Mouse (Mus musculus) heart, embryonic 11.5 days (tissue): ENCODE measurements at regions not wholly inside any gene's neighbourhood (a gene's known extent, or its start where the extent isn't known, plus 50 kb on each side); places are given as distances from the start of the nearest gene placed in this dataset.

Source experiments
- ATAC-seq: fragments of 200-750 bp; cut with Nextera tagmentation; replicated peaks from 2 replicates; pipeline ENCODE4 v1.8.0; 2017; ENCODE audit warnings: moderate library complexity; ENCODE audit not compliant: insufficient number of reproducible peaks, low FRiP score, low TSS enrichment
- H3K27ac ChIP-seq: fragments of 300-500 bp; sonication (generic); 2 replicates; pipeline ENCODE4 v1.5.1; 2014; ENCODE audit warnings: mild to moderate bottlenecking, low read depth, low read length
- H3K27me3 ChIP-seq: fragments of 300-500 bp; sonication (generic); 2 replicates; pipeline ENCODE4 v1.6.1; 2014; ENCODE audit warnings: mild to moderate bottlenecking, low read length, mixed read lengths; ENCODE audit not compliant: control insufficient read depth, insufficient read depth
- H3K36me3 ChIP-seq: fragments of 300-500 bp; sonication (generic); 2 replicates; pipeline ENCODE4 v1.6.1; 2014; ENCODE audit warnings: mild to moderate bottlenecking, low read length, moderate library complexity, mixed read lengths; ENCODE audit not compliant: control insufficient read depth, insufficient read depth
- H3K4me1 ChIP-seq: fragments of 300-500 bp; sonication (generic); 2 replicates; pipeline ENCODE4 v1.6.1; 2014; ENCODE audit warnings: low read length; ENCODE audit not compliant: control insufficient read depth, insufficient read depth
- H3K4me2 ChIP-seq: fragments of 300-500 bp; sonication (generic); 2 replicates; pipeline ENCODE4 v1.6.1; 2014; ENCODE audit warnings: mild to moderate bottlenecking, moderate library complexity
- H3K4me3 ChIP-seq: fragments of 300-500 bp; sonication (generic); 2 replicates; pipeline ENCODE4 v1.5.1; 2014; ENCODE audit warnings: low read depth, low read length
- H3K9ac ChIP-seq: fragments of 300-500 bp; sonication (generic); 2 replicates; pipeline ENCODE4 v1.6.1; 2014; ENCODE audit warnings: mild to moderate bottlenecking, low read depth, low read length, moderate library complexity
- H3K9me3 ChIP-seq: fragments of 300-500 bp; sonication (generic); replicated peaks from 2 replicates; pipeline ENCODE4 v1.6.1; 2016; ENCODE audit warnings: low read length; ENCODE audit not compliant: control insufficient read depth
- WGBS: fragments of 180-500 bp; shearing (Covaris S2); extraction: QIAGEN DNeasy Blood & Tissue Kit; methylation state at CpG from one replicate; pipeline ENCODE4 v1.1.7; 2014; ENCODE audit not compliant: insufficient replicate concordance; 5-methylcytosine and 5-hydroxymethylcytosine counted together

GRCm38 (mm10) chr1:71807586-71807985 is 154.6 kb upstream of the Fn1 start:
- no peaks in the 10 kb centered on the region for H3K9me3 ChIP-seq
- no peak for ATAC-seq
- H3K9ac ChIP-seq: no peak overlapping the region
- no peak overlapping the region for H3K4me2 ChIP-seq
- H3K36me3 ChIP-seq: no peaks in the 10 kb centered on the region
- H3K4me3 ChIP-seq: no peak overlapping the region
- no peaks in the 10 kb centered on the region for H3K4me1 ChIP-seq
- 34% methylated on average over 4 of the region's 4 CpGs for WGBS
- no peaks in the 10 kb centered on the region for H3K27me3 ChIP-seq
- no peak overlapping the region for H3K27ac ChIP-seq

GRCm38 (mm10) chr1:71801283-71802066 is 148.5 kb upstream of the Fn1 start:
- 76% methylated on average over 9 of the region's 9 CpGs for WGBS
- H3K27me3 ChIP-seq: no peaks in the 10 kb centered on the region
- H3K36me3 ChIP-seq: no peaks in the 10 kb centered on the region

DNA sequence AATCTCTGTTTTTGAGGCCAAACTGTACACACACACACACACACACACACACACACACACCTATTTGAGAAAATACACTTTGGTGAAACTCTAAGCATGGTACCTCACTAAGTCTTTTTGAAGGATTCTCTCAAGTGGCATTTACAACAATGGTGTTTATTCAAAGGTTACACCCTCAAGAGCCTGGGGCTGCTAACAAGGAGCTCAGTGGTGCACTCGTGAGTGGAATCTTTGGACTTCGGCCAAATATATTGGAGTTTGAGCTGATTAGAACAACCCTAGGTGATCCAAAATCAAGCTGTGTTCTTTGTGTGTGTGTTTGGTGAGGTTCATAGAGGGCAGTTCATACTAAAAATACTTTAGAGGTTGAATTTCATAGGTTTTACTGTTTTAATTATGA is 147.6 kb upstream of the Fn1 start:
- WGBS: 43% methylated on average over 2 of the region's 2 CpGs
- Histone ChIP-seq H3K9ac (no peak overlapping the region), H3K4me3 (no peak overlapping the region), H3K4me1 (no peaks in the 10 kb centered on the region), H3K27me3 (no peaks in the 10 kb centered on the region), H3K4me2 (no peak overlapping the region), H3K36me3 (no peaks in the 10 kb centered on the region), H3K9me3 (no peaks in the 10 kb centered on the region), H3K27ac (no peak overlapping the region)
- no peak for ATAC-seq

More at GRCm38 (mm10) chr1:71801283-71802066, 148.5 kb upstream of the Fn1 start:
- Histone ChIP-seq H3K4me2 (no peak overlapping the region), H3K9ac (no peak overlapping the region), H3K9me3 (no peaks in the 10 kb centered on the region), H3K4me1 (no peaks in the 10 kb centered on the region), H3K27ac (no peak overlapping the region), H3K4me3 (no peak overlapping the region)
- no peak for ATAC-seq

DNA sequence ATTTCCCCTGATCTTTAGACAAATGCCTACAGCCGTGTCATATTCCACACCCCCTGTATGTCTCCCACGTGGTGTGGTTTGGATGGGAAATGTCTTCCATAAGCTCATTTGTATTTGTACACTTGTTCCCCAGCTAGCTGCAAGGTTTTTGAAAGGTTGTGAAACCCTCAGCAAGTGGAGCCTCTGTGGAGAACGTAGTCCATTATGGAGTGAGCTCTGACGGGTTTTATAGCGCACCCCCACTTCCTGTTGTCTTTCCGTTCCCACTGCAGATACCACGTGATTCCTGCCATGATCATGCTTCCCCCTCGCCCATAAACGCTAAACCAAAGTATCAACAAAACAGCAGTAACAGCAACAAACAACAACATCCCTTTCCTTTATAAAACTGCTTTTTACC is 145.6 kb upstream of the Fn1 start:
- Histone ChIP-seq H3K9ac (no peak overlapping the region), H3K4me3 (no peak overlapping the region), H3K27me3 (no peaks in the 10 kb centered on the region), H3K36me3 (no peaks in the 10 kb centered on the region), H3K27ac (no peak overlapping the region), H3K4me1 (no peaks in the 10 kb centered on the region), H3K9me3 (no peaks in the 10 kb centered on the region), H3K4me2 (no peak overlapping the region)
- WGBS: 71% methylated on average over 9 of the region's 9 CpGs
- ATAC-seq: no peak

GRCm38 (mm10) chr1:71788408-71788807 is 135.4 kb upstream of the Fn1 start:
- ATAC-seq: no peak
- Histone ChIP-seq H3K36me3 (no peaks in the 10 kb centered on the region), H3K9me3 (no peaks in the 10 kb centered on the region), H3K4me2 (no peak overlapping the region), H3K27me3 (no peaks in the 10 kb centered on the region), H3K4me1 (no peaks in the 10 kb centered on the region), H3K9ac (no peak overlapping the region), H3K4me3 (no peak overlapping the region), H3K27ac (no peak overlapping the region)
- WGBS: 66% methylated on average over 1 of the region's 1 CpGs

- no peak overlapping the region for H3K4me2 ChIP-seq
- WGBS: 75% methylated on average over 2 of the region's 2 CpGs
Observed at GRCm38 (mm10) chr1:71784880-71785279, 131.9 kb upstream of the Fn1 start.

DNA sequence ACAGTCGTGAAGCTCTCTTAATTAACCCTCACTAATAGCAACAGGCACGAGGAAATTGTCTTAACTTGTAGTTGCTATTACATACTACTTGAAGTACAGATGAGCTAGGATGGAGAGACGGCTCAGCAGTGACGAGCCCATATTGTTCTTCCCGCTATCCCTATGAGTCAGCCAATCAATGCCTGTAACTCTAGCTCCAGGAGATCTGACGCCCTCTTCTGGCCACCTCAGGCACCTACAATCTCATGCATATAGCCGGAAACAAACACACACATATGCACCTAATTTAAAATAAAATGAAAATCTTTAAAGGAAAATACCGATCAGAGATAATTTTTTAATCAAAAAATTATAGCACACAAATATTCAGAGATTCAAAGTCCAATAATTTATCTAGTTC is 125.3 kb upstream of the Fn1 start:
- no peaks in the 10 kb centered on the region for H3K27me3 ChIP-seq
- no peaks in the 10 kb centered on the region for H3K9me3 ChIP-seq
- WGBS: 85% methylated on average over 8 of the region's 8 CpGs
- no peak for ATAC-seq
- H3K9ac ChIP-seq: no peak overlapping the region
- H3K36me3 ChIP-seq: no peaks in the 10 kb centered on the region
- H3K4me2 ChIP-seq: no peak overlapping the region
- H3K4me1 ChIP-seq: no peaks in the 10 kb centered on the region
- no peak overlapping the region for H3K4me3 ChIP-seq
- no peak overlapping the region for H3K27ac ChIP-seq

More at GRCm38 (mm10) chr1:71784880-71785279, 131.9 kb upstream of the Fn1 start:
- Histone ChIP-seq H3K9me3 (no peaks in the 10 kb centered on the region), H3K4me3 (no peak overlapping the region), H3K9ac (no peak overlapping the region), H3K27me3 (no peaks in the 10 kb centered on the region), H3K4me1 (no peaks in the 10 kb centered on the region), H3K27ac (no peak overlapping the region), H3K36me3 (no peaks in the 10 kb centered on the region)
- ATAC-seq: no peak

GRCm38 (mm10) chr1:71775865-71776501 is 123.0 kb upstream of the Fn1 start:
- peak overlapping the region; percentile 22; the same call in 1 of the 2 replicates for H3K4me2 ChIP-seq
- no peaks in the 10 kb centered on the region for H3K27me3 ChIP-seq
- no peaks in the 10 kb centered on the region for H3K36me3 ChIP-seq
- no peak overlapping the region for H3K27ac ChIP-seq
- H3K9ac ChIP-seq: no peak overlapping the region
- no peaks in the 10 kb centered on the region for H3K4me1 ChIP-seq
- no peaks in the 10 kb centered on the region for H3K9me3 ChIP-seq
- no peak for ATAC-seq
- WGBS: 65% methylated on average over 19 of the region's 19 CpGs
- no peak overlapping the region for H3K4me3 ChIP-seq

- 74% methylated on average over 2 of the region's 2 CpGs for WGBS
- H3K4me2 ChIP-seq: no peak overlapping the region
- no peaks in the 10 kb centered on the region for H3K27me3 ChIP-seq
Observed at GRCm38 (mm10) chr1:71772526-71772925, 119.5 kb upstream of the Fn1 start.

More at GRCm38 (mm10) chr1:71772526-71772925, 119.5 kb upstream of the Fn1 start:
- H3K4me1 ChIP-seq: no peaks in the 10 kb centered on the region
- no peaks in the 10 kb centered on the region for H3K9me3 ChIP-seq
- no peaks in the 10 kb centered on the region for H3K36me3 ChIP-seq
- no peak overlapping the region for H3K9ac ChIP-seq
- ATAC-seq: no peak
- no peak overlapping the region for H3K27ac ChIP-seq
- H3K4me3 ChIP-seq: no peak overlapping the region
